Mouse (Mus musculus): ENCODE measurements around the gene Gm20388. TPM values are rescaled to one million over a fixed set of nuclear protein-coding genes. Genes with fewer than 3 reads are reported as not detected.

The Gm20388 gene
- polyA plus RNA-seq, 1 experiment from 2014 or later = not detected

GRCm38 (mm10) chr8:124294425-124294824 lies 4383.8 kb downstream of the Gm20388 start:
- 81% methylated on average over 6 of the region's 6 CpGs for WGBS

DNA sequence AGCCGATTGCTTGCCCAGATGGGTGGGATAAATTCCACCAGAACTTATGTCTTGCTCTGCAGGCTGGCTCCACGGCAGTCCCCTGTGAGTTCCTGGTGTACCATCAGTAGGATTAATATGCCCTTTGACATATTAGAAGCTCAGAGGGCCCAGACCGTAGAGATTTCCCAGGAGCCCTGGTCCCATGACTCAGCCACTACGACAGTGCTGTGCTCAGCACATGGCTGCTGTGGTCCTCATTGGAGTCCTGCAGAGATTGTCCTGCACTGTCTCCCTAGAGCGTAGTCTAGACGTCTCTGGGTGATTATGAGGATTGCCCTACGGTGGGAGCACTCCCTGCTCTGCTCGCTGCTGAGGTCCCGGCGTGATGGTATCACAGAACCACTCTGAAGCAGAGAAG lies 4384.3 kb downstream of the Gm20388 start:
- H3K4me2 ChIP-seq = no peak overlapping the region
- H3K4me1 ChIP-seq (ENCODE audit: control insufficient read depth, insufficient read depth, low read length) = peaks cover 5% of the 10 kb centered on the region; the same call in 1 of the 2 replicates
- no peak overlapping the region for H3K9ac ChIP-seq (ENCODE audit: low read length)
- H3K4me3 ChIP-seq (ENCODE audit: low read depth, low read length) = no peak overlapping the region
- no peaks in the 10 kb centered on the region for H3K27me3 ChIP-seq (ENCODE audit: control insufficient read depth, insufficient read depth, low read length)
- DNase-seq (ENCODE audit: low spot score, missing footprints) (no peak), ATAC-seq (ENCODE audit: low FRiP score) (no peak)
- H3K27ac ChIP-seq (ENCODE audit: low read depth, low read length) = no peak overlapping the region
- no peaks in the 10 kb centered on the region; the same call in 1 of the 2 replicates for H3K36me3 ChIP-seq (ENCODE audit: control insufficient read depth, insufficient read depth, low read length)
- WGBS = 86% methylated on average over 10 of the region's 10 CpGs
- H3K9me3 ChIP-seq (ENCODE audit: control insufficient read depth, low read length) = no peaks in the 10 kb centered on the region

More at GRCm38 (mm10) chr8:124294425-124294824, 4383.8 kb downstream of the Gm20388 start:
- no peaks in the 10 kb centered on the region for H3K9me3 ChIP-seq (ENCODE audit: control insufficient read depth, low read length)
- H3K4me3 ChIP-seq (ENCODE audit: low read depth, low read length) = no peak overlapping the region
- no peak overlapping the region for H3K27ac ChIP-seq (ENCODE audit: low read depth, low read length)
- no peaks in the 10 kb centered on the region; the same call in 1 of the 2 replicates for H3K36me3 ChIP-seq (ENCODE audit: control insufficient read depth, insufficient read depth, low read length)
- DNase-seq (ENCODE audit: low spot score, missing footprints) (no peak), ATAC-seq (ENCODE audit: low FRiP score) (no peak)
- no peak overlapping the region for H3K9ac ChIP-seq (ENCODE audit: low read length)
- no peaks in the 10 kb centered on the region for H3K27me3 ChIP-seq (ENCODE audit: control insufficient read depth, insufficient read depth, low read length)
- peaks cover 5% of the 10 kb centered on the region; the same call in 1 of the 2 replicates for H3K4me1 ChIP-seq (ENCODE audit: control insufficient read depth, insufficient read depth, low read length)
- no peak overlapping the region for H3K4me2 ChIP-seq

GRCm38 (mm10) chr8:124295357-124295756 lies 4384.7 kb downstream of the Gm20388 start:
- no peak overlapping the region for H3K9ac ChIP-seq (ENCODE audit: low read length)
- DNase-seq (ENCODE audit: low spot score, missing footprints) (no peak), ATAC-seq (ENCODE audit: low FRiP score) (no peak)
- H3K27ac ChIP-seq (ENCODE audit: low read depth, low read length) = no peak overlapping the region
- 92% methylated on average over 6 of the region's 6 CpGs for WGBS
- no peak overlapping the region for H3K4me3 ChIP-seq (ENCODE audit: low read depth, low read length)
- H3K36me3 ChIP-seq (ENCODE audit: control insufficient read depth, insufficient read depth, low read length) = no peaks in the 10 kb centered on the region; the same call in 1 of the 2 replicates
- no peak overlapping the region for H3K4me2 ChIP-seq
- H3K27me3 ChIP-seq (ENCODE audit: control insufficient read depth, insufficient read depth, low read length) = no peaks in the 10 kb centered on the region
- peaks cover 5% of the 10 kb centered on the region; the same call in 1 of the 2 replicates for H3K4me1 ChIP-seq (ENCODE audit: control insufficient read depth, insufficient read depth, low read length)
- no peaks in the 10 kb centered on the region for H3K9me3 ChIP-seq (ENCODE audit: control insufficient read depth, low read length)

- Histone ChIP-seq H3K36me3 (ENCODE audit: control insufficient read depth, insufficient read depth, low read length) (no peaks in the 10 kb centered on the region; the same call in 1 of the 2 replicates), H3K9me3 (ENCODE audit: control insufficient read depth, low read length) (no peaks in the 10 kb centered on the region), H3K27me3 (ENCODE audit: control insufficient read depth, insufficient read depth, low read length) (no peaks in the 10 kb centered on the region), H3K4me2 (no peak overlapping the region), H3K4me1 (ENCODE audit: control insufficient read depth, insufficient read depth, low read length) (no peaks in the 10 kb centered on the region), H3K27ac (ENCODE audit: low read depth, low read length) (no peak overlapping the region), H3K9ac (ENCODE audit: low read length) (no peak overlapping the region), H3K4me3 (ENCODE audit: low read depth, low read length) (no peak overlapping the region)
- DNase-seq (ENCODE audit: low spot score, missing footprints) (no peak), ATAC-seq (ENCODE audit: low FRiP score) (no peak)
- 96% methylated on average over 4 of the region's 4 CpGs for WGBS
These were observed 4390.9 kb downstream of the Gm20388 start for GRCm38 (mm10) chr8:124301512-124301911.

- H3K27ac ChIP-seq (ENCODE audit: low read depth, low read length) = no peak overlapping the region
- no peak for ATAC-seq (ENCODE audit: low FRiP score)
- DNase-seq (ENCODE audit: low spot score, missing footprints) = no peak
- no peaks in the 10 kb centered on the region for H3K27me3 ChIP-seq (ENCODE audit: control insufficient read depth, insufficient read depth, low read length)
- H3K4me1 ChIP-seq (ENCODE audit: control insufficient read depth, insufficient read depth, low read length) = no peaks in the 10 kb centered on the region
- H3K9me3 ChIP-seq (ENCODE audit: control insufficient read depth, low read length) = no peaks in the 10 kb centered on the region
- no peak overlapping the region for H3K9ac ChIP-seq (ENCODE audit: low read length)
- H3K4me2 ChIP-seq = no peak overlapping the region
- H3K36me3 ChIP-seq (ENCODE audit: control insufficient read depth, insufficient read depth, low read length) = no peaks in the 10 kb centered on the region; the same call in none of the 2 replicates
- no peak overlapping the region for H3K4me3 ChIP-seq (ENCODE audit: low read depth, low read length)
- WGBS = 89% methylated on average over 7 of the region's 7 CpGs
These were observed 4391.4 kb downstream of the Gm20388 start for GRCm38 (mm10) chr8:124301935-124302555.

DNA sequence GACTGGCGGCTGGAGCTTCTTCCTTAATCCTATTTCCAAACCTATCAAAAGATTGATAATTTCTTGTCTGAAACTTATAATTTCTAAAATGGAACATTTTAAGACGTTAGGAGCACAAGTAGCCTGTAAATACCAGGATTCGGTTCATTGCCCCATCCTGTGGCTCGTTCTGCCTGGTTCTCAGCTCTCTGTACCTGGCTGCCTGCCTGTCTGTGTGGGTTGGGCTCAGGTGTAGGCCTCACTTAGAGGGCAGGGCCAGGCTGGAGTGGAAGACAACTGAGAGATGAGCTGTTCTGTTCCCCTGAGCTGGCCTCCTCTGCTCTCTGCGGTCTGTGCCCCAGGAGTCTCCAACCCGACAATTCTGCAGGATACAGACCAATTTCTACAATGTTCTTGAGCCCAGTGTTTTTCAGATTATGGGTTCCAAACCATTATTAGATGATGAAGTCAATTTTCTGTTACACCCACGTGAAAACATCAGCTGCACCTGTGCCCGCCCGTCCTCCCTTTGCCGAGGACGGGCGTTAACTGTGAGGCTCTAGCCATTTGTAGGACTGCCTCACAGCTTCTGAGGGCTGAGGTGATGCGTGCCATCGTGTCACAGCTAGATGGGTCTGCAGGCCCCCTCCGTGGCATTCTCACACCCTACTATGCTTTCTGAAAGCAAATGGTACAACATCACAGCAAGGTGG lies 4392.7 kb downstream of the Gm20388 start:
- Histone ChIP-seq H3K9ac (ENCODE audit: low read length) (no peak overlapping the region), H3K4me2 (no peak overlapping the region), H3K27ac (ENCODE audit: low read depth, low read length) (no peak overlapping the region), H3K4me1 (ENCODE audit: control insufficient read depth, insufficient read depth, low read length) (no peaks in the 10 kb centered on the region), H3K9me3 (ENCODE audit: control insufficient read depth, low read length) (no peaks in the 10 kb centered on the region), H3K4me3 (ENCODE audit: low read depth, low read length) (no peak overlapping the region), H3K27me3 (ENCODE audit: control insufficient read depth, insufficient read depth, low read length) (no peaks in the 10 kb centered on the region), H3K36me3 (ENCODE audit: control insufficient read depth, insufficient read depth, low read length) (no peaks in the 10 kb centered on the region; the same call in none of the 2 replicates)
- no peak for DNase-seq (ENCODE audit: low spot score, missing footprints)
- no peak for ATAC-seq (ENCODE audit: low FRiP score)
- 94% methylated on average over 15 of the region's 15 CpGs for WGBS

DNA sequence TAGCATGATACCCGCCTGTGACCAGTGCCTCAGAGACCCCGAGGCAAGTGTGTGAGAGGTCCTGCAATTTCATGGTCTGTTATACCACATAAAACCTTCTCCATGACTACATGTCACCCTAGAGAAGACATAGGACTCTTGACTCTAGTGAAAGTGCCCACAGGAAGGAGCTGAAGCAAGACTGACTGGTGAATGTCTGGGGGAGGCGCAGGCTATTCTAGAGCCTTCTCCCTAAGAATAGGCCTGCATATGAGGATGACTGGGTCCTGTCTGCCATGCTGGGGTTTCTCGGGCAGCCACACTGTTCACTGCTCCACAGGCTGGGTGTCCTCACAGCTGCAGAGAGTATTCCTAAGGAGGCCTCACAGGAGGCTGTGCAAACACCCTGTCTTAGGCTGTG lies 4393.5 kb downstream of the Gm20388 start:
- no peak for ATAC-seq (ENCODE audit: low FRiP score)
- no peaks in the 10 kb centered on the region; the same call in none of the 2 replicates for H3K36me3 ChIP-seq (ENCODE audit: control insufficient read depth, insufficient read depth, low read length)
- no peak overlapping the region for H3K9ac ChIP-seq (ENCODE audit: low read length)
- no peak overlapping the region for H3K4me2 ChIP-seq
- H3K9me3 ChIP-seq (ENCODE audit: control insufficient read depth, low read length) = no peaks in the 10 kb centered on the region
- H3K27ac ChIP-seq (ENCODE audit: low read depth, low read length) = no peak overlapping the region
- H3K27me3 ChIP-seq (ENCODE audit: control insufficient read depth, insufficient read depth, low read length) = no peaks in the 10 kb centered on the region
- 90% methylated on average over 4 of the region's 4 CpGs for WGBS
- no peak for DNase-seq (ENCODE audit: low spot score, missing footprints)
- no peaks in the 10 kb centered on the region for H3K4me1 ChIP-seq (ENCODE audit: control insufficient read depth, insufficient read depth, low read length)
- H3K4me3 ChIP-seq (ENCODE audit: low read depth, low read length) = no peak overlapping the region

GRCm38 (mm10) chr8:124306574-124306973 lies 4395.9 kb downstream of the Gm20388 start:
- H3K4me1 ChIP-seq (ENCODE audit: control insufficient read depth, insufficient read depth, low read length) = no peaks in the 10 kb centered on the region
- ATAC-seq (ENCODE audit: low FRiP score) (no peak), DNase-seq (ENCODE audit: low spot score, missing footprints) (no peak)
- H3K36me3 ChIP-seq (ENCODE audit: control insufficient read depth, insufficient read depth, low read length) = no peaks in the 10 kb centered on the region; the same call in none of the 2 replicates
- no peak overlapping the region for H3K9ac ChIP-seq (ENCODE audit: low read length)
- no peak overlapping the region for H3K4me2 ChIP-seq
- 70% methylated on average over 7 of the region's 7 CpGs for WGBS
- no peak overlapping the region for H3K27ac ChIP-seq (ENCODE audit: low read depth, low read length)
- H3K9me3 ChIP-seq (ENCODE audit: control insufficient read depth, low read length) = no peaks in the 10 kb centered on the region
- H3K27me3 ChIP-seq (ENCODE audit: control insufficient read depth, insufficient read depth, low read length) = no peaks in the 10 kb centered on the region
- H3K4me3 ChIP-seq (ENCODE audit: low read depth, low read length) = no peak overlapping the region

GRCm38 (mm10) chr8:124307700-124308099 lies 4397.1 kb downstream of the Gm20388 start:
- H3K36me3 ChIP-seq (ENCODE audit: control insufficient read depth, insufficient read depth, low read length) = no peaks in the 10 kb centered on the region; the same call in none of the 2 replicates

More at GRCm38 (mm10) chr8:124307700-124308099, 4397.1 kb downstream of the Gm20388 start:
- 93% methylated on average over 10 of the region's 10 CpGs for WGBS
- ATAC-seq (ENCODE audit: low FRiP score) (no peak), DNase-seq (ENCODE audit: low spot score, missing footprints) (no peak)
- H3K27me3 ChIP-seq (ENCODE audit: control insufficient read depth, insufficient read depth, low read length) = no peaks in the 10 kb centered on the region
- no peaks in the 10 kb centered on the region for H3K9me3 ChIP-seq (ENCODE audit: control insufficient read depth, low read length)
- H3K4me3 ChIP-seq (ENCODE audit: low read depth, low read length) = no peak overlapping the region
- no peak overlapping the region for H3K27ac ChIP-seq (ENCODE audit: low read depth, low read length)
- H3K4me2 ChIP-seq = no peak overlapping the region
- H3K9ac ChIP-seq (ENCODE audit: low read length) = no peak overlapping the region
- H3K4me1 ChIP-seq (ENCODE audit: control insufficient read depth, insufficient read depth, low read length) = no peaks in the 10 kb centered on the region

Measured in midbrain, embryonic 11.5 days (tissue).